Mouse (Mus musculus) cerebellum, postnatal 14 days (tissue): ENCODE measurements around the gene Hist1h2aa.

Experiments
- DNase-seq, 2 experiments: peaks; one replicate each; pipeline ENCODE4 v3.0.0; 2021; ENCODE audit warnings: mixed read lengths in 2 of 2

Hist1h2aa gene

GRCm38 (mm10) chr13:23946254-23946653 lies 12.0 kb downstream of the Hist1h2aa start:
- no peak for DNase-seq

- DNase-seq = peak; percentile 7 to 18
Measured at GRCm38 (mm10) chr13:23949484-23950246, 15.4 kb downstream of the Hist1h2aa start.

DNA sequence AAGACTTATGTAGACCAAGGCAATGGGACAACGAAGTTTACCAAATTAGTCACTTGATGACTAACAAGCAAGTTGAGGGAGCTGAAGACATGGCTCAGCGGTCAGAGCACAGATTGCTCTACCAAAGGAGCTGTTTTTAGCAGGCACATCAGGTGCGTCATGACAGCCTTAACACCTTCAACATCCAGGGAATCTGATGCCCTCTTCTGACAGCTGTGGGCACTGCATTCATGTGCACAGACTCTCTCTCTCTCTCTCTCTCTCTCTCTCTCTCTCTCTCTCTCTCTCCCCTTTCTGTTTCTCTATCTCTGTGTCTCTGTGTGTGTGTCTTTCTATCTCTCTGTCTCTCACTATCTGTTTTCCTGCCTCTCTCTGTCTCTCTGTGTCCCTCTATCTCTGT lies 16.7 kb downstream of the Hist1h2aa start:
- DNase-seq = peak in 1 of 2 experiments; percentile 29

GRCm38 (mm10) chr13:23959776-23960175 lies 25.5 kb downstream of the Hist1h2aa start:
- no peak for DNase-seq

- no peak for DNase-seq
Measured at GRCm38 (mm10) chr13:23964909-23965308, 30.6 kb downstream of the Hist1h2aa start.

DNA sequence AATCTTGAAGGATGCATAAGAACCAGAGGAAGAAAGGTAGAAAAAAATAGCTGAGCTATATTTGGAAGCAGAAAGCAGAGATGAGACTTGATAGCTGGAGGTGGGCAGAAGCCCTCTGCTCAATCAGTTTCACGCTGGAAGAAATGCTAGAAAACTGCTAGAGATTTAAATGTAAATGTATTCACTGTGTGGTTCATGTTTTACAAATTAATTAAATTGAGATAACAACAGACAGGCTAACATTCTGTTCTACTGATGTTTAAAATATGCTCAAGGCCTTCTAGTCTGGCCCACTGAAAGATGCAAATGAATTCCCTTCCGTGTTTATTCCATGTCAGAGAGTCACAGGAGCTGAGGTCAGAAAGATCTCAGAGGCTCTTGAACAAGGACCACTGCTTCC lies 37.6 kb downstream of the Hist1h2aa start:
- DNase-seq = no peak

GRCm38 (mm10) chr13:23972271-23972670 lies 38.0 kb downstream of the Hist1h2aa start:
- DNase-seq = no peak
